Mouse (Mus musculus): Measurements from ENCODE around the gene Stag1.

DNA sequence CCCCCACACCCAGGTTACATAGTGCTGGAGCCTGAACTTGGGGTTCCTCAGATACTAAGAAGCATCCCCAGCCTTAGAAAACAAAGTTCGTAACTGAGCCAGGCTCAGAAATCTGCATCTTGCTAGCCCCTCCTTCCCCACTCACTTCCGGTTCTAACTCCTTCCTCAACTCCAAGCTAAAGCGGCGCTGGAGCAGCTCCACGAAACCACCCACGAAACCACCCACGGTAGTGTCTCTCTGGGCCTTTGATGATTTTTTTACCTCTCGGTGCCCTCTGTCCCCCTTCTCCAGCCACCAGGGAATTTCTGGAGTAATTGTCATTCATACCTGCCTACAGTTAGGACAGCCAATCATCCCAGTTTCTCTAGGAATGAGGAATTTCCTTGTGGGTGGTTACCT, at the start of gene Stag1:
- TF ChIP-seq CTCF (IDR thresholded peaks at IDR 0.05; ENCODE audit: low read depth, low read length) (no peak), POLR2A (IDR thresholded peaks at IDR 0.05; ENCODE audit: insufficient read depth, low read length) (no peak)
